Mouse (Mus musculus) C2C12 (cell line): ENCODE measurements around the gene Naa80.

Experiments
- CTCF ChIP-seq: IDR thresholded peaks from one replicate; pipeline ENCODE4 v1.5.1; 2011; ENCODE audit not compliant: control insufficient read depth, insufficient read depth, insufficient read length
- MAX ChIP-seq: IDR thresholded peaks from one replicate; pipeline ENCODE4 v1.6.1; 2011; ENCODE audit warnings: mild to moderate bottlenecking, control low read depth
- MYOD1 ChIP-seq: IDR thresholded peaks from one replicate; pipeline ENCODE4 v1.6.1; 2011; ENCODE audit warnings: low read depth; ENCODE audit not compliant: control insufficient read depth, insufficient read length

DNA sequence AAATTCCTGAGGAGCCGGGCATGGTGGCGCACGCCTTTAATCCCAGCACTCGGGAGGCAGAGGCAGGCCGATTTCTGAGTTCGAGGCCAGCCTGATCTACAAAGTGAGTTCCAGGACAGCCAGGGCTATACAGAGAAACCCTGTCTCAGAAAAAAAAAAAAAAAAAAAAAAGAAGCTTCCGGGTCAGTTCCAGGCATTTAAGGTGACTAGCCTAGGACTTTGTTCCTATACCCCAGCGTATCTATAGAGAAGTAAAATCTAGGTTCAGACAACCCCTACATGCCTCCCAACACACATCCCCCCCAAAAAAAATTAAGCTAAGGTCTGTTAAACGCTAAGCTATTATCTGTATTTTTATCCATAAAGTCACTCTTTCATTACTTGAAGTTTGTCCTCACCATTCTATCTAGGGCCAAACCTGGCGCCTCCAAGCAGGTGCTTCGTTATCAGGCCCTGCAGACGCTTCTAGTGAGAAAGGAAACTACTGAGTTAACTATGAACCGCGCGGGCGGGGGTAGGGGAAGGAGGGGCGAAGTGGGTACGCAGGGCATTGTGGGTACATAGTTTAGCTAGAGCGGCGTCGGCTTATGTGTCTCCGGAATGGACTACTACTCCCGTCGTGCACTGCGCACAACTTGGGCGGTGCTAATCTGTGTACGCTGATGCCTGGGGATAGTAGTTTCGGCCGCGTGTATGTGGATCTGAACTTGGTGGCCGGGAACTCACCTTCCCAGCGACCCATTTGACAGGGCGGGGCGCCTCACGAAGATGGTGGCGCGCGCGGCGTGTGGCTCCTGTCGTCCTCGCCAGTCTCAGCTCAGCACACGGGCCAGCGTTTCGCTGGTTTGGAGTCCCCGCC lies 8.5 kb downstream of the Naa80 start, which contains the start of gene Ifrd2:
- TF ChIP-seq CTCF (no peak), MAX (no peak), MYOD1 (no peak)
